Mouse (Mus musculus) E14TG2a.4 (cell line): ENCODE measurements at regions not wholly inside any gene's neighbourhood (a gene's known extent, or its start where the extent isn't known, plus 50 kb on each side); places are given as distances from the start of the nearest gene placed in this dataset.
A peak's percentile ranks its signal among the peaks of the same experiment; 100 is the strongest.

Source experiments
- H3K27me3 ChIP-seq: 2 replicates; pipeline ENCODE4 v1.6.1; 2014; ENCODE audit warnings: low read length, control low read depth; ENCODE audit not compliant: insufficient read depth
- H3K36me3 ChIP-seq: 2 replicates; pipeline ENCODE4 v1.6.1; 2014; ENCODE audit warnings: low read length, control low read depth; ENCODE audit not compliant: insufficient read depth
- H3K4me1 ChIP-seq: replicated peaks from 2 replicates; pipeline ENCODE4 v1.6.1; 2014; ENCODE audit warnings: low read depth, low read length, control low read depth
- H3K4me3 ChIP-seq: replicated peaks from 2 replicates; pipeline ENCODE4 v1.5.1; 2014; ENCODE audit warnings: mild to moderate bottlenecking, low read length
- H3K9me3 ChIP-seq: 2 replicates; pipeline ENCODE4 v1.6.1; 2014; ENCODE audit warnings: low read length, control low read depth
- CTCF ChIP-seq: conservative IDR thresholded peaks from 2 replicates; pipeline ENCODE4 v1.5.1; 2014; ENCODE audit warnings: low read length
- NANOG ChIP-seq: IDR thresholded peaks from 2 replicates; pipeline ENCODE4 v1.6.1; 2014; ENCODE audit warnings: borderline replicate concordance, low read length, mixed read lengths
- POU5F1 ChIP-seq: IDR thresholded peaks from 2 replicates; pipeline ENCODE4 v1.6.1; 2014; ENCODE audit warnings: low read length, borderline replicate concordance

DNA sequence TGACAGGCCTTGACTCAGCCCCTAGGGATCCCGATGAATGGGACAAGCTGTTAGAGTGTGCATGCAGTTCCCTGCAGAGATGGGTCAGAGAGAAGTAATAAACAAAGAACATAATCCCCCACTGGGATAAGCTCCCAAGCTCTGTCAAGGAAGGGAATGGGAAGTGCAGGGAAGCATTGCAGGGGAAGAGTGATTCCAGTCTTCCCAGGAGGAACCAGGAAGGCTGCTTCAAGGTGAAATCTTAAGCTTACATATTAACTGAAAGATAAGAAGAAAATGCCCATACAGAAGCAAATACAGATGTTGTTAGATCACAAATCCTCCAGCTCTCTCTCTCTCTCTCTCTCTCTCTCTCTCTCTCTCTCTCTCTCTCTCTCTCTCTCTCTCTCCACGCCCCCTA is 202.2 kb downstream of the Gm826 start:
- TF ChIP-seq NANOG, result no peak
- TF ChIP-seq POU5F1, result no peak
- H3K4me1 ChIP-seq, result no peaks in the 10 kb centered on the region
- no peaks in the 10 kb centered on the region for H3K36me3 ChIP-seq
- H3K4me3 ChIP-seq, result no peak overlapping the region
- no peaks in the 10 kb centered on the region; the same call in 1 of the 2 replicates for H3K9me3 ChIP-seq
- peaks cover 2% of the 10 kb centered on the region; the same call in 1 of the 2 replicates for H3K27me3 ChIP-seq

- Histone ChIP-seq H3K36me3 (no peaks in the 10 kb centered on the region), H3K4me3 (no peak overlapping the region), H3K9me3 (no peaks in the 10 kb centered on the region; the same call in 1 of the 2 replicates), H3K4me1 (no peaks in the 10 kb centered on the region), H3K27me3 (peaks cover 2% of the 10 kb centered on the region; the same call in 1 of the 2 replicates)
- TF ChIP-seq NANOG (no peak), CTCF (no peak), POU5F1 (no peak)
Observed at GRCm38 (mm10) chr2:160131386-160131785, 202.6 kb downstream of the Gm826 start.

- TF ChIP-seq CTCF (no peak), NANOG (no peak), POU5F1 (no peak)
- no peak overlapping the region for H3K4me3 ChIP-seq
- peaks cover 18% of the 10 kb centered on the region for H3K4me1 ChIP-seq
- no peaks in the 10 kb centered on the region for H3K27me3 ChIP-seq
- peaks cover 28% of the 10 kb centered on the region for H3K9me3 ChIP-seq
- H3K36me3 ChIP-seq, result no peaks in the 10 kb centered on the region
Observed at GRCm38 (mm10) chr2:160117148-160117547, 216.8 kb downstream of the Gm826 start.

GRCm38 (mm10) chr2:160111176-160111692 is 222.7 kb downstream of the Gm826 start:
- Histone ChIP-seq H3K4me1 (peaks cover 29% of the 10 kb centered on the region), H3K4me3 (no peak overlapping the region), H3K36me3 (no peaks in the 10 kb centered on the region), H3K9me3 (peaks cover 34% of the 10 kb centered on the region), H3K27me3 (no peaks in the 10 kb centered on the region)
- TF ChIP-seq NANOG, result peak; percentile 87
- TF ChIP-seq POU5F1, result no peak

DNA sequence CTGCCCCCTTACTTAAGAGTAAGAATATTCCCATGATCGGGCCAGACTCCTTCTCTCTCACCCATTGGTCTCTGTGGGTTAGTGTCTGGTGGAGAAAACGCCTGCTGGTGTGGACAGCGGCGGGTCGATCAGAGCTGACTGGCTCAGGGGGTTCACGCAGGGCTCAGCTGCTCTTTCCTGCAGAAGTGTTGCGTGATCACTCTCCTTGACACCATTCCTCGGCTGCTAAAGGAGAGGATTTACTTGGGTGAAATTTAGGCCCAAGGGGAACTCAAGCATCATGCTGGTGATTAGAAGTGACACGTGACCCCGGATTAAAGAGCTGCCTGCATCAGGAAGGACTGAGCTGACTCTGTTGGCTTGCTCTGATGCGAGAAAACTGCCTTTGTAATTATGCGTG is 240.9 kb downstream of the Gm826 start:
- no peaks in the 10 kb centered on the region for H3K36me3 ChIP-seq
- no peaks in the 10 kb centered on the region for H3K9me3 ChIP-seq
- H3K4me3 ChIP-seq, result no peak overlapping the region
- no peaks in the 10 kb centered on the region for H3K27me3 ChIP-seq
- no peaks in the 10 kb centered on the region for H3K4me1 ChIP-seq
- no peak for TF ChIP-seq CTCF
- TF ChIP-seq POU5F1, result no peak

DNA sequence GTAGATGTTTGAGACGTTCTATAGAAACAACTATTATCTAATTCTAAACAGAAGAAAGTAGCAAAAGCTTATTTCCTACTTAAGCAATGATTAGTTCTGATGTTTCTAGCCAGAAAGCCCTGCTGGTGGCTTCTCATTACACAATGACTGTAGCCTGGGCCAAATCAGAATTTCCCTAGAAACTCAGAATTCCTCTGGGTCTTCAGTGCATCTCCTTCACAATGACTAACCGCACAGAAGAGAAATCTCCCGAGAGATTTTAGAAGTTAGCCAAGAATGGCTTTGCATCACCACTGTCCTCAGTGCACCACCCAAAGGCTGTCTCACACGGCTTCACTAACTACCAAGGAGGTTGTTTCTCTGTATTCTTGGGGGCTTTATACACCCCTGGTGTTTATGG is 248.0 kb downstream of the Gm826 start:
- no peak overlapping the region for H3K4me3 ChIP-seq
- no peaks in the 10 kb centered on the region for H3K4me1 ChIP-seq
- TF ChIP-seq CTCF (no peak), POU5F1 (no peak), NANOG (no peak)
- no peaks in the 10 kb centered on the region for H3K36me3 ChIP-seq
- H3K27me3 ChIP-seq, result no peaks in the 10 kb centered on the region
- H3K9me3 ChIP-seq, result no peaks in the 10 kb centered on the region

DNA sequence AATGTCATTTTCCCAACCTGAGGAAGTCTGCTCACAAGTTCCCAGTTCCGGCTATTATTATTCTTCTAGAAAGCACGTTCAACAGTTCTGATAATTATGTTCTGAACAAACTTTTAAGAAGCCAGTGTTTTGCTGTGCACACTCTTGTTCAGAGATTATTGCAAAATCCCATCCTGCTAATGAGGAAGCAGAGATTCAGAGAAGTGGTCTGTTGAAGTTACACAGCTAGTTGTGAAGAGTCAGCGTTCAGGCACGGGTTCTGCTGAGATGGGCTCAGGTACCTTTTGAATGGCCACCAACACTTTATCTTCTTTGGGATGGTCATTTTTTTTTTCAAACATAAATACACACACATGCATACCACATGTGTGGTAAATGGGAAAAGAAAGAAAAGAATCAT is 250.3 kb downstream of the Gm826 start:
- TF ChIP-seq NANOG (no peak), CTCF (no peak), POU5F1 (no peak)
- no peaks in the 10 kb centered on the region for H3K27me3 ChIP-seq

GRCm38 (mm10) chr2:160082106-160082653 is 251.8 kb downstream of the Gm826 start:
- Histone ChIP-seq H3K4me3 (no peak overlapping the region), H3K27me3 (no peaks in the 10 kb centered on the region), H3K36me3 (no peaks in the 10 kb centered on the region), H3K4me1 (no peaks in the 10 kb centered on the region), H3K9me3 (no peaks in the 10 kb centered on the region)
- TF ChIP-seq NANOG (no peak), POU5F1 (no peak), CTCF (no peak)

More for the DNA sequence above, 250.3 kb downstream of the Gm826 start:
- Histone ChIP-seq H3K36me3 (no peaks in the 10 kb centered on the region), H3K9me3 (no peaks in the 10 kb centered on the region), H3K4me1 (no peaks in the 10 kb centered on the region), H3K4me3 (no peak overlapping the region)

- Histone ChIP-seq H3K9me3 (no peaks in the 10 kb centered on the region), H3K4me1 (no peaks in the 10 kb centered on the region), H3K36me3 (no peaks in the 10 kb centered on the region), H3K4me3 (no peak overlapping the region), H3K27me3 (no peaks in the 10 kb centered on the region)
- TF ChIP-seq CTCF, result no peak
- TF ChIP-seq POU5F1, result no peak
- TF ChIP-seq NANOG, result no peak
Observed at GRCm38 (mm10) chr2:160075694-160076093, 258.3 kb downstream of the Gm826 start.
